Mouse (Mus musculus) kidney, embryonic 16.5 days (tissue): ENCODE data around the gene Ccdc85c. TPM values are rescaled to one million over a fixed set of nuclear protein-coding genes. Genes with fewer than 3 reads are reported as not detected.

ENCODE experiments used
- ATAC-seq: fragments of 200-750 bp; cut with Nextera tagmentation; 2 replicates; pipeline ENCODE4 v1.8.0; 2017; ENCODE audit warnings: moderate TSS enrichment; ENCODE audit not compliant: low FRiP score, low TSS enrichment
- H3K27ac ChIP-seq: fragments of 300-500 bp; sonication (generic); 2 replicates; pipeline ENCODE4 v1.5.1; 2014; ENCODE audit warnings: low read length
- H3K27me3 ChIP-seq: fragments of 300-500 bp; sonication (generic); 2 replicates; pipeline ENCODE4 v1.6.1; 2014; ENCODE audit warnings: low read length, control low read depth, mixed read lengths; ENCODE audit not compliant: insufficient read depth
- H3K36me3 ChIP-seq: fragments of 300-500 bp; sonication (generic); 2 replicates; pipeline ENCODE4 v1.6.1; 2014; ENCODE audit warnings: low read length, control low read depth, mixed read lengths; ENCODE audit not compliant: insufficient read depth
- H3K4me1 ChIP-seq: fragments of 300-500 bp; sonication (generic); 2 replicates; pipeline ENCODE4 v1.6.1; 2014; ENCODE audit warnings: low read length, control low read depth, mixed read lengths; ENCODE audit not compliant: insufficient read depth
- H3K4me2 ChIP-seq: fragments of 300-500 bp; sonication (generic); replicated peaks from 2 replicates; pipeline ENCODE4 v1.6.1; 2014; ENCODE audit warnings: low read depth, low read length
- H3K4me3 ChIP-seq: fragments of 300-500 bp; sonication (generic); 2 replicates; pipeline ENCODE4 v1.5.1; 2014; ENCODE audit warnings: mild to moderate bottlenecking, low read length
- H3K9ac ChIP-seq: fragments of 300-500 bp; sonication (generic); replicated peaks from 2 replicates; pipeline ENCODE4 v1.6.1; 2014; ENCODE audit warnings: low read length
- H3K9me3 ChIP-seq: fragments of 300-500 bp; sonication (generic); 2 replicates; pipeline ENCODE4 v1.6.1; 2016; ENCODE audit warnings: low read length, control low read depth
- WGBS: fragments of 180-500 bp; shearing (Covaris S2); extraction: QIAGEN DNeasy Blood & Tissue Kit; methylation state at CpG from one replicate; pipeline ENCODE4 v1.1.7; 2014; 5-methylcytosine and 5-hydroxymethylcytosine counted together
- polyA plus RNA-seq: library from polyadenylated mRNA; unstranded; fragments of >200 nt; fragmentation: Nextera tagmentation; extraction: Ambion mirVana; gene quantifications from 2 replicates; pipeline ENCODE4 v1.2.1, GENCODE M21; 2015

Ccdc85c gene
- polyA plus RNA-seq, 1 experiment from 2014 or later = 5.3 TPM

DNA sequence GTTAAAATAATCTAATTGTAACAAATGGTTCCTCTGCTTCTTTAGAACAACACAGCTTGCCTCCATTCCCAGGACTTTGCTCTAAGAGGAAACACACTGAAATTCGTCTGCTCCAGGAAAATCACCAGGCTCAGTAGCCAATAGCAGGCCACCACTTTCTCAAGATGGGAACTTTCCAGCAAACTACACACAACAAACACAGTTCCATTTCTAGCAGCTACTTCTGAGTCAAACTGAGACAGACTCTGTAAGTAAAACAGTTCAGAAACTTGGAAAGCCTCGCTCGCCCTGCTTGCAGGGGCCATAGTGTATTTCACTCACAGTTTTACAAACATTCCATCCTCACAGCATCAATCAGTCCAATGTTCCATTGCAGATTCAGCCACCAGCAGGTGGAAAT lies 98.9 kb downstream of the Ccdc85c start:
- no peak for ATAC-seq
- H3K4me3 ChIP-seq = no peak overlapping the region
- no peak overlapping the region for H3K4me2 ChIP-seq
- no peak overlapping the region for H3K9ac ChIP-seq
- no peak overlapping the region for H3K27ac ChIP-seq
- H3K27me3 ChIP-seq = no peaks in the 10 kb centered on the region
- H3K9me3 ChIP-seq = no peaks in the 10 kb centered on the region
- no peaks in the 10 kb centered on the region for H3K36me3 ChIP-seq
- 72% methylated on average over 3 of the region's 3 CpGs for WGBS
- peaks cover 37% of the 10 kb centered on the region for H3K4me1 ChIP-seq

DNA sequence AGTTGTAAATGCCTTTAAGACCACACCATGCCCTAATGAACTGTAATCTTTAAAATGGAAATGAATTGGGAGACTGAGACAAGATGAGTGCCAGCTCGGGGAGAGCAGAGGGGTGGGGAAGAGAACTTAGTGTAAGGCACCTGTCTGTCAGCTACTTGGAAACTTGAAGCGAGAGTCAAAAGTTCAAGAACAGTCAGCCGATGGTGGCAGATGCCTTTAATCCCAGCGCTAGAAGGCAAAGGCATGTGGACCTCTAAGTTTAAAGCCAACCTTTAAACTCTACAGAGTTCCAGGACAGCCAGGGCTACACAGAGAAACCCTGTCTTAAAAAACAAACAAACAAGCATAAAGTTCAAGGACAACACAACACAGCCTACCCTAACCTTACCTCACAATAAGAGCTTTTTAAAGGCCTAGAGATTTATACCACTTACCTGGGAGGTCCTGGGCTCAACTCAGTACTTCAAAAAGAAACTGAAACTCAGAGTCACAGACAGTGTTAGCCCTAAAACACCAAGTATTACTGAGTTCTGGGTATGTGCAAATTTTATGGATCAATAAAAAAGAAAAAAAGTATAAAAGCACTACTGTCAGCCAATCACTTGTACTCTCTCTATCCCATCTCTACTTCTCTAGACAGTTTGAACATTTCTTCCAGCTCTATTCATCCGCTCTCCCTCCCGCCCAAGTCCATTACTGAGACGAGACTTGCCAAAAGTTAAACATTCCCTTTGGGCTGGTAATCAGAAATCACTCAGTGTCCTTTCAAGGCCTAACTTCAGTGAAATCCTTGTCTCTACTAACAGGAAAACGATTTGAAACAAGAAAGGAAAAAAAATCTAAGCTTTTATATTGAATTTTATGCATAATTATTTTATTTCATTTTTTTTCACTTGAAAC lies 100.4 kb downstream of the Ccdc85c start:
- Histone ChIP-seq H3K9ac (no peak overlapping the region), H3K27ac (no peak overlapping the region), H3K4me3 (no peak overlapping the region), H3K4me2 (no peak overlapping the region; the same call in 1 of the 2 replicates), H3K9me3 (no peaks in the 10 kb centered on the region), H3K27me3 (no peaks in the 10 kb centered on the region), H3K36me3 (no peaks in the 10 kb centered on the region), H3K4me1 (peaks cover 31% of the 10 kb centered on the region)
- ATAC-seq = no peak
- 65% methylated on average over 8 of the region's 8 CpGs for WGBS

DNA sequence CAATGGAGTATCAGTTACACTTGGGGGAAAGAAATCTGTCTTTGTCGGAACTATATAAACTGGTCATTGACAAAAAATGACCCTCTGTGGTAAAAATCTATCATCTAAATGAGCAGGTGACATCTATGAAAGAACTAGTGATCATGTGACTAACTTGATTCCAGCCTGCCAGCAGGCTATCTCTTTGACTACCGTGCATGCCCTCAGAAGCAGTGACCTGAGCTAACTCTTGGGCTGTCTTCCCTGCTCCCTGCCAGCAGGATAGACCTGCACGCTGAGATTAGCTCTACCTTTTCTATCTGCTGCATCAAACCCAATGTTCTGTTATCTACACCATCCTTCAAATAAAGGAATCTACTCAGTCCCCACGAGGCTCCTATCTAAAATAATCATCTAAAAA lies 102.6 kb downstream of the Ccdc85c start:
- H3K4me1 ChIP-seq = peaks cover 28% of the 10 kb centered on the region
- H3K36me3 ChIP-seq = no peaks in the 10 kb centered on the region
- H3K9ac ChIP-seq = no peak overlapping the region
- 47% methylated on average over 4 of the region's 4 CpGs for WGBS
- no peak overlapping the region for H3K27ac ChIP-seq
- H3K9me3 ChIP-seq = no peaks in the 10 kb centered on the region
- no peak overlapping the region for H3K4me3 ChIP-seq
- no peak overlapping the region for H3K4me2 ChIP-seq
- ATAC-seq = no peak
- H3K27me3 ChIP-seq = no peaks in the 10 kb centered on the region

- Histone ChIP-seq H3K4me1 (peaks cover 19% of the 10 kb centered on the region), H3K9me3 (no peaks in the 10 kb centered on the region), H3K4me3 (no peak overlapping the region), H3K36me3 (no peaks in the 10 kb centered on the region), H3K4me2 (no peak overlapping the region), H3K27me3 (no peaks in the 10 kb centered on the region), H3K27ac (0 out of 2 replicates have a peak overlapping the region, but pooled peaks have one; percentile 10), H3K9ac (no peak overlapping the region)
- no peak for ATAC-seq
Measured at GRCm38 (mm10) chr12:108171336-108171735, 103.9 kb downstream of the Ccdc85c start.

GRCm38 (mm10) chr12:108170467-108170866 lies 104.8 kb downstream of the Ccdc85c start:
- Histone ChIP-seq H3K27ac (no peak overlapping the region), H3K4me2 (no peak overlapping the region), H3K36me3 (no peaks in the 10 kb centered on the region), H3K4me3 (no peak overlapping the region), H3K9ac (no peak overlapping the region), H3K27me3 (no peaks in the 10 kb centered on the region), H3K4me1 (peaks cover 19% of the 10 kb centered on the region), H3K9me3 (no peaks in the 10 kb centered on the region)
- 84% methylated on average over 3 of the region's 3 CpGs for WGBS
- no peak for ATAC-seq

- Histone ChIP-seq H3K4me3 (no peak overlapping the region), H3K4me1 (peaks cover 19% of the 10 kb centered on the region), H3K9ac (no peak overlapping the region), H3K36me3 (no peaks in the 10 kb centered on the region), H3K4me2 (no peak overlapping the region), H3K27ac (no peak overlapping the region), H3K27me3 (no peaks in the 10 kb centered on the region), H3K9me3 (no peaks in the 10 kb centered on the region)
- no peak for ATAC-seq
- 50% methylated on average over 3 of the region's 3 CpGs for WGBS
Measured at GRCm38 (mm10) chr12:108168909-108169308, 106.3 kb downstream of the Ccdc85c start.

GRCm38 (mm10) chr12:108163706-108164105 lies 111.5 kb downstream of the Ccdc85c start:
- ATAC-seq = no peak
- no peaks in the 10 kb centered on the region for H3K27me3 ChIP-seq
- peaks cover 13% of the 10 kb centered on the region for H3K36me3 ChIP-seq
- no peak overlapping the region for H3K4me3 ChIP-seq
- 80% methylated on average over 3 of the region's 3 CpGs for WGBS
- no peak overlapping the region for H3K27ac ChIP-seq
- H3K9ac ChIP-seq = no peak overlapping the region
- no peaks in the 10 kb centered on the region for H3K4me1 ChIP-seq
- H3K9me3 ChIP-seq = no peaks in the 10 kb centered on the region
- H3K4me2 ChIP-seq = no peak overlapping the region

GRCm38 (mm10) chr12:108162036-108162435 lies 113.2 kb downstream of the Ccdc85c start:
- Histone ChIP-seq H3K9me3 (no peaks in the 10 kb centered on the region), H3K27ac (no peak overlapping the region), H3K9ac (no peak overlapping the region), H3K36me3 (peaks cover 13% of the 10 kb centered on the region), H3K4me3 (no peak overlapping the region), H3K4me2 (no peak overlapping the region), H3K27me3 (no peaks in the 10 kb centered on the region), H3K4me1 (no peaks in the 10 kb centered on the region)
- 95% methylated on average over 1 of the region's 1 CpGs for WGBS
- no peak for ATAC-seq

- no peaks in the 10 kb centered on the region for H3K27me3 ChIP-seq
- no peak overlapping the region for H3K4me2 ChIP-seq
- peaks cover 19% of the 10 kb centered on the region for H3K36me3 ChIP-seq
- H3K9me3 ChIP-seq = no peaks in the 10 kb centered on the region
- H3K4me1 ChIP-seq = no peaks in the 10 kb centered on the region
- no peak overlapping the region for H3K4me3 ChIP-seq
- ATAC-seq = no peak
- no peak overlapping the region for H3K27ac ChIP-seq
- no peak overlapping the region for H3K9ac ChIP-seq
Measured at GRCm38 (mm10) chr12:108159863-108160262, 115.4 kb downstream of the Ccdc85c start.
